Mouse (Mus musculus): ENCODE data around the gene Frg2f1.

Frg2f1 gene

GRCm38 (mm10) chr4:119492291-119492932, 46.9 kb downstream of the Frg2f1 start, which contains the start of gene Rimkla:
Gene Rimkla, minus strand, starts transcription at chr4:119492628.
- DNase-seq (ENCODE audit: low spot score): peak; percentile 58

GRCm38 (mm10) chr4:119490806-119491205, 48.5 kb downstream of the Frg2f1 start:
- DNase-seq (ENCODE audit: low spot score): peak; percentile 11

- DNase-seq (ENCODE audit: low spot score): no peak
Observed at GRCm38 (mm10) chr4:119489666-119490065, 49.7 kb downstream of the Frg2f1 start.

- no peak for DNase-seq (ENCODE audit: low spot score)
Observed at GRCm38 (mm10) chr4:119484882-119485281, 54.4 kb downstream of the Frg2f1 start.

GRCm38 (mm10) chr4:119483051-119483450, 56.3 kb downstream of the Frg2f1 start:
- no peak for DNase-seq (ENCODE audit: low spot score)

All from urinary bladder, postnatal 14 days (tissue).